Mouse (Mus musculus) G1E (cell line): ENCODE results near the gene Glyat.

Experiments
- CTCF ChIP-seq: IDR thresholded peaks from 2 replicates; pipeline ENCODE4 v1.5.1; 2012; ENCODE audit warnings: low read depth, low read length, inconsistent platforms, mixed read lengths
- GATA1 ChIP-seq: IDR thresholded peaks from 2 replicates; pipeline ENCODE4 v1.6.1; 2012; ENCODE audit warnings: borderline replicate concordance, low read length, inconsistent platforms, mixed read lengths

DNA sequence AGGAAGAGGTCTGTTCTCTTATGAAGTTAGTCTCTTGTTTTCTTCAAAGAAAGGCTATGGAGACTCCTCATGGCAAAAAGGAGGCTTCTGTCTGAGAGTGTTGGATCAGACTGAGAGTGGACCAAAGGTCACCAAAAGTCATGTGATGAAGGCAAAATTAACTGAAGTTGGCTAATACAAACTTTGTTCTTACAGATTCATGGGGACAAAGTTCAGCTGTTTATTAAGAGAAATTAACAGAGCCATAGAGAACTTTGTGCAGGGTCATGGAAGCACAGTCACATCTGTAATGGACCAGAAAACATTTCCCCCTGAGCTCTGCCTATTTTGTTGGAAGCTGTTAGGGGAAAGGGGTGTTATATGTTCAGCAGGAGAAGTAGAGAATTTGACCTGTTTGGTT, 24.8 kb upstream of the Glyat start:
- TF ChIP-seq CTCF (no peak), GATA1 (no peak)
